8 mouse cellular contexts compared by ENCODE assay signal in genomic region chr4:93335118-93336003, GRCm38 (mm10). TPM values are rescaled to one million over a fixed set of nuclear protein-coding genes. Genes with fewer than 3 reads are reported as not detected.
DNase-seq lines count a peak whose midpoint lies in the region; ATAC-seq lines count a peak whose summit lies in the region.

Gene Tusc1 (minus strand): TSS chr4:93335511.

- H3K27ac ChIP-seq in hindbrain, embryonic 12.5 days: peak within 1 kb of the TSS; percentile 97

- H3K4me3 ChIP-seq in hindbrain, embryonic 12.5 days: peak within 1 kb of the TSS; percentile 76

- H3K4me2 ChIP-seq in hindbrain, embryonic 12.5 days (replicated peaks): peak within 1 kb of the TSS; percentile 84

- DNase-seq in NIH3T3 (ENCODE audit: low read depth): peak; percentile 75
- peak; percentile 85 for DNase-seq in cerebellum, adult 9-11 months
- DNase-seq in frontal cortex, postnatal 10 days (ENCODE audit: low spot score in 2 of 2): peak; percentile 54 to 77
- peak; percentile 76 to 84 for DNase-seq in layer of hippocampus, postnatal 14 days (ENCODE audit: low spot score in 2 of 2)
- DNase-seq in lung, postnatal 10 days: peak; percentile 87
- DNase-seq in retina, embryonic 14.5 days (ENCODE audit: low spot score): peak; percentile 80
- DNase-seq in thymus, postnatal 4 days: peak; percentile 71

- H3K9ac ChIP-seq in hindbrain, embryonic 12.5 days: peak within 1 kb of the TSS; percentile 90

- under 1% methylated on average over 67 of the region's 97 CpGs for WGBS in hindbrain, embryonic 12.5 days

- H3K27me3 ChIP-seq in hindbrain, embryonic 12.5 days: no peaks in the 10 kb centered on the region

- H3K4me1 ChIP-seq in hindbrain, embryonic 12.5 days: peaks cover 4% of the 10 kb centered on the region; the same call in 1 of the 2 replicates

- H3K9me3 ChIP-seq in hindbrain, embryonic 12.5 days (replicated peaks): no peaks in the 10 kb centered on the region

- H3K36me3 ChIP-seq in hindbrain, embryonic 12.5 days: no peaks in the 10 kb centered on the region

- ATAC-seq in hindbrain, embryonic 12.5 days (ENCODE audit: low FRiP score): peak; percentile 93

RNA-seq across cellular contexts. Expression of gene Tusc1, which starts in this region (rescaled TPM):
- polyA plus RNA-seq in hindbrain, embryonic 12.5 days (2016; fragmentation: Nextera tagmentation; extraction: Ambion mirVana): 12.9 and 15.1 TPM in 2 replicates
- total RNA-seq in layer of hippocampus, postnatal 14 days (2021): 10 to 100 TPM; 14.4 to 16.8 TPM

Comparison
In these comparisons a context has a peak if more than half of its experiments do, and no peak if none do; other contexts are left out.
1. Peak in every context shown above with its lines: DNase-seq, ATAC-seq, H3K4me3 ChIP-seq and H3K27ac ChIP-seq.